ENCODE assay signal across 8 mouse cellular contexts in genomic region chr17:80577214-80577613, GRCm38 (mm10). TPM values are rescaled to one million over a fixed set of nuclear protein-coding genes. Genes with fewer than 3 reads are reported as not detected.
DNase-seq lines count a peak whose midpoint lies in the region; ATAC-seq and TF ChIP-seq lines count a peak whose summit lies in the region.

No protein-coding gene starts in this region.

- H3K4me3 ChIP-seq in cerebellum, adult 2 months (replicated peaks; ENCODE audit: insufficient read depth, low read depth, low read length) = peak overlapping the region; percentile 43
- peak overlapping the region; percentile 57 for H3K4me3 ChIP-seq in heart, embryonic 13.5 days
- H3K4me3 ChIP-seq in liver, embryonic 13.5 days (replicated peaks) = peak overlapping the region; percentile 43
- peak overlapping the region; percentile 41 for H3K4me3 ChIP-seq in stomach, embryonic 15.5 days (replicated peaks)

- H3K9me3 ChIP-seq in heart, embryonic 13.5 days = no peaks in the 10 kb centered on the region
- H3K9me3 ChIP-seq in liver, embryonic 13.5 days (replicated peaks) = no peaks in the 10 kb centered on the region
- no peaks in the 10 kb centered on the region for H3K9me3 ChIP-seq in stomach, embryonic 15.5 days

- H3K9ac ChIP-seq in heart, embryonic 13.5 days = peak overlapping the region; percentile 80
- no peak overlapping the region for H3K9ac ChIP-seq in liver, embryonic 13.5 days
- peak overlapping the region; percentile 26 for H3K9ac ChIP-seq in stomach, embryonic 15.5 days

- H3K36me3 ChIP-seq in heart, embryonic 13.5 days = peaks cover 25% of the 10 kb centered on the region
- H3K36me3 ChIP-seq in liver, embryonic 13.5 days = 0 out of 2 replicates have a peak, but pooled peaks cover 4% of the 10 kb centered on the region
- H3K36me3 ChIP-seq in stomach, embryonic 15.5 days = no peaks in the 10 kb centered on the region

- WGBS in cerebellum, adult 2 months = under 1% methylated on average over 30 of the region's 30 CpGs
- WGBS in heart, embryonic 13.5 days = 2% methylated on average over 30 of the region's 30 CpGs
- WGBS in liver, embryonic 13.5 days (ENCODE audit: insufficient replicate concordance) = 3% methylated on average over 30 of the region's 30 CpGs
- under 1% methylated on average over 30 of the region's 30 CpGs for WGBS in stomach, embryonic 15.5 days

- no peak for TF ChIP-seq CTCF in cerebellum, adult 2 months (IDR thresholded peaks at IDR 0.05; ENCODE audit: borderline replicate concordance, insufficient read depth, low read depth, low read length)

- no peak overlapping the region for H3K27ac ChIP-seq in cerebellum, adult 2 months (ENCODE audit: insufficient read depth, low read length)
- H3K27ac ChIP-seq in heart, embryonic 13.5 days (replicated peaks) = no peak overlapping the region
- no peak overlapping the region for H3K27ac ChIP-seq in liver, embryonic 13.5 days
- H3K27ac ChIP-seq in stomach, embryonic 15.5 days = no peak overlapping the region

- no peak for ATAC-seq in heart, embryonic 13.5 days (ENCODE audit: extremely low read depth, insufficient number of reproducible peaks, low FRiP score, low TSS enrichment)
- 0 out of 2 replicates have a peak, but pooled peaks have one; percentile 41 for ATAC-seq in liver, embryonic 13.5 days (ENCODE audit: low read depth)
- peak; percentile 70; the same call in 1 of the 2 replicates for ATAC-seq in stomach, embryonic 15.5 days (ENCODE audit: insufficient read depth, low FRiP score, low read depth)

- DNase-seq in cerebellum, adult 2 months = peak; percentile 23
- DNase-seq in cerebellum, adult 8-10 months = no peak
- DNase-seq in cerebellum, postnatal 25 days = peak; percentile 22 to 51
- DNase-seq in kidney, postnatal 14 days = peak; percentile 61
- DNase-seq in liver, embryonic 13.5 days = no peak
- peak; percentile 58 for DNase-seq in neural tube, embryonic 10.5 days (ENCODE audit: extremely low spot score, low spot score)

- no peak for TF ChIP-seq POLR2A in cerebellum, adult 2 months (IDR thresholded peaks at IDR 0.05; ENCODE audit: borderline replicate concordance, insufficient read depth, low read length)

- no peaks in the 10 kb centered on the region for H3K27me3 ChIP-seq in cerebellum, adult 2 months (ENCODE audit: control insufficient read depth, insufficient read depth, low read length)
- no peaks in the 10 kb centered on the region for H3K27me3 ChIP-seq in heart, embryonic 13.5 days (replicated peaks)
- 0 out of 2 replicates have a peak, but pooled peaks cover 7% of the 10 kb centered on the region for H3K27me3 ChIP-seq in liver, embryonic 13.5 days
- no peaks in the 10 kb centered on the region for H3K27me3 ChIP-seq in stomach, embryonic 15.5 days (replicated peaks)

- H3K4me1 ChIP-seq in cerebellum, adult 2 months (ENCODE audit: control insufficient read depth, insufficient read depth, low read length) = no peaks in the 10 kb centered on the region
- H3K4me1 ChIP-seq in heart, embryonic 13.5 days = peaks cover 11% of the 10 kb centered on the region
- H3K4me1 ChIP-seq in liver, embryonic 13.5 days (replicated peaks) = no peaks in the 10 kb centered on the region; the same call in 1 of the 2 replicates
- peaks cover 6% of the 10 kb centered on the region; the same call in 1 of the 2 replicates for H3K4me1 ChIP-seq in stomach, embryonic 15.5 days

- H3K4me2 ChIP-seq in heart, embryonic 13.5 days = peak overlapping the region; percentile 92
- peak overlapping the region; percentile 67 for H3K4me2 ChIP-seq in liver, embryonic 13.5 days
- H3K4me2 ChIP-seq in stomach, embryonic 15.5 days = peak overlapping the region; percentile 93

RNA-seq across cellular contexts. Expression of gene Cdkl4, which starts 0.4 kb away (rescaled TPM):
- 1.3 and 1.5 TPM in 2 replicates for polyA plus RNA-seq in cerebellum, adult 2 months (2012; rRNA removed)
- 0.14 TPM in 1 of 2 replicates, not detected in the other for polyA plus RNA-seq in heart, embryonic 13.5 days (2015; fragmentation: Nextera tagmentation; extraction: Ambion mirVana)
- polyA plus RNA-seq in liver, embryonic 13.5 days (2015; fragmentation: Nextera tagmentation; extraction: Ambion mirVana) = 0.15 and 0.22 TPM in 2 replicates
- 0.17 and 0.26 TPM in 2 replicates for polyA plus RNA-seq in stomach, embryonic 15.5 days (2015; fragmentation: Nextera tagmentation; extraction: Ambion mirVana)

Comparison
In these comparisons a context has a peak if more than half of its experiments do, and no peak if none do; other contexts are left out.
1. DNase-seq: peak in cerebellum, adult 2 months (2 of 2), cerebellum, postnatal 25 days (2 of 2), kidney, postnatal 14 days (single experiment) and neural tube, embryonic 10.5 days (single experiment); none in cerebellum, adult 8-10 months (single experiment) and liver, embryonic 13.5 days (single experiment).
2. Peak in every context shown above with its lines, with median percentiles within 50 percentile points of each other: H3K4me3 ChIP-seq and H3K4me2 ChIP-seq.